Mouse (Mus musculus): ENCODE results near the gene Ndufb8. TPM values are rescaled to one million over a fixed set of nuclear protein-coding genes. Genes with fewer than 3 reads are reported as not detected.

Ndufb8 gene
- 480 and 515 TPM in 2 replicates for polyA plus RNA-seq (2015; fragmentation: Nextera tagmentation; extraction: Ambion mirVana)

- peak; percentile 95 for ATAC-seq (ENCODE audit: low read depth)
- Histone ChIP-seq H3K4me2 (ENCODE audit: low read depth, low read length) (peak within 1 kb of the TSS; percentile 95), H3K36me3 (ENCODE audit: control insufficient read depth, insufficient read depth, low read length) (peaks cover 20% of the 10 kb centered on the region), H3K4me1 (replicated peaks; ENCODE audit: control insufficient read depth, insufficient read depth, low read length) (peaks cover 6% of the 10 kb centered on the region), H3K9me3 (ENCODE audit: control insufficient read depth, low read length) (no peaks in the 10 kb centered on the region), H3K4me3 (ENCODE audit: low read length) (peak within 1 kb of the TSS; percentile 91), H3K27ac (ENCODE audit: low read length) (peak within 1 kb of the TSS; percentile 47; the same call in 1 of the 2 replicates), H3K9ac (ENCODE audit: low read length) (peak within 1 kb of the TSS; percentile 93), H3K27me3 (ENCODE audit: control insufficient read depth, insufficient read depth, low read depth, low read length) (no peaks in the 10 kb centered on the region; the same call in 1 of the 2 replicates)
- under 1% methylated on average over 50 of the region's 50 CpGs for WGBS
These were observed at the start of gene Ndufb8 for GRCm38 (mm10) chr19:44554861-44555590. Gene Ndufb8, minus strand, starts transcription at chr19:44555440.

- H3K4me1 ChIP-seq (replicated peaks; ENCODE audit: control insufficient read depth, insufficient read depth, low read length) = no peaks in the 10 kb centered on the region
- 94% methylated on average over 14 of the region's 14 CpGs for WGBS
- H3K27ac ChIP-seq (ENCODE audit: low read length) = no peak overlapping the region
- no peak overlapping the region for H3K4me2 ChIP-seq (ENCODE audit: low read depth, low read length)
- H3K36me3 ChIP-seq (ENCODE audit: control insufficient read depth, insufficient read depth, low read length) = no peaks in the 10 kb centered on the region
- no peak overlapping the region for H3K4me3 ChIP-seq (ENCODE audit: low read length)
- ATAC-seq (ENCODE audit: low read depth) = no peak
- no peak overlapping the region for H3K9ac ChIP-seq (ENCODE audit: low read length)
- H3K27me3 ChIP-seq (ENCODE audit: control insufficient read depth, insufficient read depth, low read depth, low read length) = no peaks in the 10 kb centered on the region
- no peaks in the 10 kb centered on the region for H3K9me3 ChIP-seq (ENCODE audit: control insufficient read depth, low read length)
These were observed 38.9 kb upstream of the Ndufb8 start for GRCm38 (mm10) chr19:44594180-44594579.

GRCm38 (mm10) chr19:44591638-44592037 is 36.4 kb upstream of the Ndufb8 start:
- H3K9me3 ChIP-seq (ENCODE audit: control insufficient read depth, low read length) = no peaks in the 10 kb centered on the region
- H3K27me3 ChIP-seq (ENCODE audit: control insufficient read depth, insufficient read depth, low read depth, low read length) = peaks cover 4% of the 10 kb centered on the region; the same call in 1 of the 2 replicates
- H3K36me3 ChIP-seq (ENCODE audit: control insufficient read depth, insufficient read depth, low read length) = no peaks in the 10 kb centered on the region
- no peak for ATAC-seq (ENCODE audit: low read depth)
- H3K4me2 ChIP-seq (ENCODE audit: low read depth, low read length) = no peak overlapping the region
- WGBS = 71% methylated on average over 6 of the region's 6 CpGs
- H3K9ac ChIP-seq (ENCODE audit: low read length) = no peak overlapping the region
- H3K4me3 ChIP-seq (ENCODE audit: low read length) = no peak overlapping the region
- no peak overlapping the region for H3K27ac ChIP-seq (ENCODE audit: low read length)
- H3K4me1 ChIP-seq (replicated peaks; ENCODE audit: control insufficient read depth, insufficient read depth, low read length) = no peaks in the 10 kb centered on the region

GRCm38 (mm10) chr19:44590992-44591391 is 35.8 kb upstream of the Ndufb8 start:
- Histone ChIP-seq H3K4me3 (ENCODE audit: low read length) (no peak overlapping the region), H3K4me2 (ENCODE audit: low read depth, low read length) (no peak overlapping the region), H3K27me3 (ENCODE audit: control insufficient read depth, insufficient read depth, low read depth, low read length) (peaks cover 7% of the 10 kb centered on the region; the same call in 1 of the 2 replicates), H3K27ac (ENCODE audit: low read length) (no peak overlapping the region), H3K36me3 (ENCODE audit: control insufficient read depth, insufficient read depth, low read length) (no peaks in the 10 kb centered on the region), H3K9me3 (ENCODE audit: control insufficient read depth, low read length) (no peaks in the 10 kb centered on the region), H3K4me1 (replicated peaks; ENCODE audit: control insufficient read depth, insufficient read depth, low read length) (no peaks in the 10 kb centered on the region), H3K9ac (ENCODE audit: low read length) (no peak overlapping the region)
- WGBS = 77% methylated on average over 18 of the region's 18 CpGs
- ATAC-seq (ENCODE audit: low read depth) = no peak

- ATAC-seq (ENCODE audit: low read depth) = no peak
- Histone ChIP-seq H3K4me2 (ENCODE audit: low read depth, low read length) (no peak overlapping the region), H3K27ac (ENCODE audit: low read length) (no peak overlapping the region), H3K4me3 (ENCODE audit: low read length) (no peak overlapping the region), H3K9me3 (ENCODE audit: control insufficient read depth, low read length) (no peaks in the 10 kb centered on the region), H3K9ac (ENCODE audit: low read length) (no peak overlapping the region), H3K27me3 (ENCODE audit: control insufficient read depth, insufficient read depth, low read depth, low read length) (peaks cover 10% of the 10 kb centered on the region; the same call in 1 of the 2 replicates), H3K36me3 (ENCODE audit: control insufficient read depth, insufficient read depth, low read length) (no peaks in the 10 kb centered on the region), H3K4me1 (replicated peaks; ENCODE audit: control insufficient read depth, insufficient read depth, low read length) (no peaks in the 10 kb centered on the region)
- 29% methylated on average over 7 of the region's 7 CpGs for WGBS
These were observed 34.5 kb upstream of the Ndufb8 start for GRCm38 (mm10) chr19:44589591-44590223.

GRCm38 (mm10) chr19:44588036-44588435 is 32.8 kb upstream of the Ndufb8 start:
- Histone ChIP-seq H3K4me2 (ENCODE audit: low read depth, low read length) (no peak overlapping the region), H3K9ac (ENCODE audit: low read length) (no peak overlapping the region), H3K36me3 (ENCODE audit: control insufficient read depth, insufficient read depth, low read length) (no peaks in the 10 kb centered on the region), H3K4me3 (ENCODE audit: low read length) (no peak overlapping the region), H3K4me1 (replicated peaks; ENCODE audit: control insufficient read depth, insufficient read depth, low read length) (no peaks in the 10 kb centered on the region), H3K27ac (ENCODE audit: low read length) (no peak overlapping the region), H3K9me3 (ENCODE audit: control insufficient read depth, low read length) (no peaks in the 10 kb centered on the region), H3K27me3 (ENCODE audit: control insufficient read depth, insufficient read depth, low read depth, low read length) (peaks cover 10% of the 10 kb centered on the region; the same call in 1 of the 2 replicates)
- 43% methylated on average over 4 of the region's 4 CpGs for WGBS
- ATAC-seq (ENCODE audit: low read depth) = no peak

- H3K4me1 ChIP-seq (replicated peaks; ENCODE audit: control insufficient read depth, insufficient read depth, low read length) = no peaks in the 10 kb centered on the region; the same call in 1 of the 2 replicates
- H3K27me3 ChIP-seq (ENCODE audit: control insufficient read depth, insufficient read depth, low read depth, low read length) = peaks cover 10% of the 10 kb centered on the region; the same call in 1 of the 2 replicates
- H3K9me3 ChIP-seq (ENCODE audit: control insufficient read depth, low read length) = no peaks in the 10 kb centered on the region
- WGBS = 34% methylated on average over 9 of the region's 9 CpGs
- no peak overlapping the region for H3K4me2 ChIP-seq (ENCODE audit: low read depth, low read length)
- H3K36me3 ChIP-seq (ENCODE audit: control insufficient read depth, insufficient read depth, low read length) = no peaks in the 10 kb centered on the region
- no peak overlapping the region for H3K4me3 ChIP-seq (ENCODE audit: low read length)
- H3K27ac ChIP-seq (ENCODE audit: low read length) = no peak overlapping the region
- peak; percentile 82 for ATAC-seq (ENCODE audit: low read depth)
- H3K9ac ChIP-seq (ENCODE audit: low read length) = no peak overlapping the region
These were observed 27.5 kb upstream of the Ndufb8 start for GRCm38 (mm10) chr19:44582638-44583309.

GRCm38 (mm10) chr19:44582103-44582502 is 26.9 kb upstream of the Ndufb8 start:
- Histone ChIP-seq H3K9ac (ENCODE audit: low read length) (no peak overlapping the region), H3K4me2 (ENCODE audit: low read depth, low read length) (no peak overlapping the region), H3K9me3 (ENCODE audit: control insufficient read depth, low read length) (no peaks in the 10 kb centered on the region), H3K27me3 (ENCODE audit: control insufficient read depth, insufficient read depth, low read depth, low read length) (peaks cover 8% of the 10 kb centered on the region; the same call in 1 of the 2 replicates), H3K4me3 (ENCODE audit: low read length) (no peak overlapping the region), H3K27ac (ENCODE audit: low read length) (no peak overlapping the region), H3K4me1 (replicated peaks; ENCODE audit: control insufficient read depth, insufficient read depth, low read length) (no peaks in the 10 kb centered on the region; the same call in 1 of the 2 replicates), H3K36me3 (ENCODE audit: control insufficient read depth, insufficient read depth, low read length) (no peaks in the 10 kb centered on the region)
- no peak for ATAC-seq (ENCODE audit: low read depth)
- WGBS = 84% methylated on average over 10 of the region's 10 CpGs

GRCm38 (mm10) chr19:44578038-44578437 is 22.8 kb upstream of the Ndufb8 start:
- no peak overlapping the region for H3K9ac ChIP-seq (ENCODE audit: low read length)
- 61% methylated on average over 1 of the region's 1 CpGs for WGBS
- H3K9me3 ChIP-seq (ENCODE audit: control insufficient read depth, low read length) = no peaks in the 10 kb centered on the region
- H3K4me2 ChIP-seq (ENCODE audit: low read depth, low read length) = no peak overlapping the region
- H3K36me3 ChIP-seq (ENCODE audit: control insufficient read depth, insufficient read depth, low read length) = peaks cover 2% of the 10 kb centered on the region; the same call in 1 of the 2 replicates
- H3K27me3 ChIP-seq (ENCODE audit: control insufficient read depth, insufficient read depth, low read depth, low read length) = no peaks in the 10 kb centered on the region
- ATAC-seq (ENCODE audit: low read depth) = no peak
- no peaks in the 10 kb centered on the region; the same call in 1 of the 2 replicates for H3K4me1 ChIP-seq (replicated peaks; ENCODE audit: control insufficient read depth, insufficient read depth, low read length)
- H3K27ac ChIP-seq (ENCODE audit: low read length) = no peak overlapping the region
- no peak overlapping the region for H3K4me3 ChIP-seq (ENCODE audit: low read length)

Data from lung, embryonic 16.5 days (tissue).